Mouse (Mus musculus): ENCODE data around the gene Slc35f1.

DNA sequence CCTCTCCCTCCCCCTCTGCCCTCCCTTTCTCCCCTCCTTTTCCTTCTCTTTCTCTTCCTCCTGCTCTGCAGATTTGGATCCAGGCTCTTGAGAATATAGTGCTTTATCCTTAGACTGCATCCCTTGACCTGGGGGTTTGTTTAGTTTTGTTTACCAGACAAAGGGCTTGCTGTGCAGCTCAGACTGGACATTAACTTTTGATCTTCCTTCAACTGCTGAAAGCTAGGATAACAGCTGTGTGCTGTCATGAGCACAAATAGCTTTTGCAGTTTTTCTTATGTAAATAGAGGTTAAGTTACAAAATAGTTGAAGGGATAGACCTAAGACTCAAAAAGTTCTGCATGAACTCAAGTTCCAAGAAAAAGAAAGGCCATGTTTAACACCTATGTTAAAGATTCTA is 184.4 kb downstream of the Slc35f1 start:
- TF ChIP-seq CTCF (IDR thresholded peaks at IDR 0.05) = no peak
- TF ChIP-seq EP300 (IDR thresholded peaks at IDR 0.05) = no peak
